Mouse (Mus musculus) CH12.LX (cell line): ENCODE measurements at regions not wholly inside any gene's neighbourhood (a gene's known extent, or its start where the extent isn't known, plus 50 kb on each side); places are given as distances from the start of the nearest gene placed in this dataset.

Experiments
- DNase-seq: peaks from one replicate; pipeline ENCODE4 v3.0.0-alpha.2; 2013; ENCODE audit errors: extremely low read depth
- H3K27ac ChIP-seq: 2 replicates; pipeline ENCODE4 v1.5.1; 2012; ENCODE audit warnings: low read depth, mild to moderate bottlenecking, control low read depth, moderate library complexity; ENCODE audit not compliant: insufficient read depth
- H3K27me3 ChIP-seq: replicated peaks from 2 replicates; pipeline ENCODE3; 2012; ENCODE audit warnings: inconsistent platforms
- H3K36me3 ChIP-seq, 2 experiments: replicated peaks in 1 of 2; 2 replicates each; pipeline versions ENCODE3 to v1.6.1; 2012; ENCODE audit warnings: inconsistent platforms in 1 of 2, low read length in 1 of 2, mild to moderate bottlenecking in 1 of 2, mixed read lengths in 1 of 2, moderate library complexity in 1 of 2; ENCODE audit not compliant: control insufficient read depth in 1 of 2, insufficient read depth in 1 of 2
- H3K4me1 ChIP-seq, 2 experiments: 2 replicates each; pipeline ENCODE4 v1.6.1; 2012; ENCODE audit warnings: inconsistent platforms in 1 of 2, moderate library complexity in 1 of 2; ENCODE audit not compliant: insufficient read depth in 2 of 2, control insufficient read depth in 1 of 2
- H3K4me2 ChIP-seq: 2 replicates; pipeline ENCODE4 v1.6.1; 2012; ENCODE audit warnings: low read depth, mild to moderate bottlenecking, control low read depth; ENCODE audit not compliant: poor library complexity, insufficient read depth, severe bottlenecking
- H3K4me3 ChIP-seq, 3 experiments: fragments of 150-350 bp in 1 of 3; sonication (generic) in 1 of 3; replicated peaks in 1 of 3; 2 replicates each; pipeline versions ENCODE3 to v1.5.1; 2011 to 2012; ENCODE audit warnings: low read depth in 2 of 3, low read length in 2 of 3, mild to moderate bottlenecking in 2 of 3, moderate library complexity in 2 of 3, control low read depth in 1 of 3, improper control_type of control experiment in 1 of 3, inconsistent platforms in 1 of 3, mixed read lengths in 1 of 3; ENCODE audit not compliant: poor library complexity in 1 of 3
- H3K79me2 ChIP-seq: replicated peaks from 2 replicates; pipeline ENCODE4 v1.6.1; 2012; ENCODE audit warnings: mild to moderate bottlenecking, moderate library complexity; ENCODE audit not compliant: control insufficient read depth, poor library complexity, insufficient read depth, severe bottlenecking; ENCODE audit errors: extremely low read depth
- H3K9ac ChIP-seq: 2 replicates; pipeline ENCODE4 v1.6.1; 2012; ENCODE audit warnings: low read depth, mild to moderate bottlenecking, control low read depth, moderate library complexity; ENCODE audit not compliant: insufficient read depth
- H3K9me3 ChIP-seq: replicated peaks from 2 replicates; pipeline ENCODE3; 2012; ENCODE audit warnings: low read length, inconsistent platforms, mixed read lengths
- CHD2 ChIP-seq: IDR thresholded peaks from 2 replicates; pipeline ENCODE4 v1.6.1; 2011; ENCODE audit warnings: low read length, improper control_type of control experiment
- CTCF ChIP-seq, 2 experiments: IDR thresholded peaks in 1 of 2; conservative IDR thresholded peaks in 1 of 2; 2 replicates each; pipeline ENCODE4 v1.5.1; 2011 to 2012; ENCODE audit warnings: low read depth in 2 of 2, low read length in 2 of 2, improper control_type of control experiment in 1 of 2, inconsistent platforms in 1 of 2, mild to moderate bottlenecking in 1 of 2, moderate library complexity in 1 of 2
- E2F4 ChIP-seq: IDR thresholded peaks from 2 replicates; pipeline ENCODE4 v1.6.1; 2011; ENCODE audit warnings: low read depth, low read length, improper control_type of control experiment; ENCODE audit not compliant: insufficient replicate concordance
- ELF1 ChIP-seq: IDR thresholded peaks from 2 replicates; pipeline ENCODE4 v1.6.1; 2014; ENCODE audit warnings: low read depth, mild to moderate bottlenecking, inconsistent platforms, low read length, improper control_type of control experiment
- EP300 ChIP-seq: IDR thresholded peaks from 2 replicates; pipeline ENCODE4 v1.6.1; 2011; ENCODE audit warnings: low read length, improper control_type of control experiment
- ETS1 ChIP-seq: conservative IDR thresholded peaks from 2 replicates; pipeline ENCODE4 v1.6.1; 2012; ENCODE audit warnings: low read depth, mild to moderate bottlenecking, inconsistent platforms, low read length, improper control_type of control experiment, moderate library complexity
- HCFC1 ChIP-seq: IDR thresholded peaks from 2 replicates; pipeline ENCODE4 v1.6.1; 2012; ENCODE audit warnings: low read depth, mild to moderate bottlenecking, inconsistent platforms, low read length, improper control_type of control experiment
- IRF4 ChIP-seq: IDR thresholded peaks from 2 replicates; pipeline ENCODE4 v1.6.1; 2014; ENCODE audit warnings: low read depth, mild to moderate bottlenecking, inconsistent platforms, low read length, improper control_type of control experiment
- JUN ChIP-seq: IDR thresholded peaks from 2 replicates; pipeline ENCODE4 v1.6.1; 2011; ENCODE audit warnings: low read depth, mild to moderate bottlenecking, low read length, improper control_type of control experiment, moderate library complexity; ENCODE audit not compliant: insufficient read depth
- JUND ChIP-seq: conservative IDR thresholded peaks from 2 replicates; pipeline ENCODE4 v1.6.1; 2011; ENCODE audit warnings: low read depth, low read length, improper control_type of control experiment
- KAT2A ChIP-seq: IDR thresholded peaks from 2 replicates; pipeline ENCODE4 v1.6.1; 2012; ENCODE audit warnings: low read length, improper control_type of control experiment, inconsistent platforms; ENCODE audit not compliant: insufficient replicate concordance
- MAX ChIP-seq: IDR thresholded peaks from 2 replicates; pipeline ENCODE4 v1.6.1; 2011; ENCODE audit warnings: low read length, improper control_type of control experiment
- MAZ ChIP-seq: IDR thresholded peaks from 2 replicates; pipeline ENCODE4 v1.6.1; 2012; ENCODE audit warnings: low read depth, mild to moderate bottlenecking, inconsistent platforms, low read length, improper control_type of control experiment, moderate library complexity
- MEF2A ChIP-seq: IDR thresholded peaks from 2 replicates; pipeline ENCODE4 v1.6.1; 2014; ENCODE audit warnings: low read depth, mild to moderate bottlenecking, inconsistent platforms, low read length, improper control_type of control experiment, borderline replicate concordance
- MYC ChIP-seq: IDR thresholded peaks from 2 replicates; pipeline ENCODE4 v1.6.1; 2011; ENCODE audit warnings: low read depth, mild to moderate bottlenecking, improper control_type of control experiment, low read length
- NELFE ChIP-seq: IDR thresholded peaks from 2 replicates; pipeline ENCODE4 v1.6.1; 2011; ENCODE audit warnings: low read depth, low read length, improper control_type of control experiment
- RAD21 ChIP-seq: IDR thresholded peaks from 2 replicates; pipeline ENCODE4 v1.6.1; 2011; ENCODE audit warnings: low read depth, mild to moderate bottlenecking, low read length, improper control_type of control experiment, moderate library complexity
- RCOR1 ChIP-seq: conservative IDR thresholded peaks from 2 replicates; pipeline ENCODE4 v1.6.1; 2012; ENCODE audit warnings: low read depth, mild to moderate bottlenecking, inconsistent platforms, low read length, improper control_type of control experiment
- SIN3A ChIP-seq: IDR thresholded peaks from 2 replicates; pipeline ENCODE4 v1.6.1; 2012; ENCODE audit warnings: low read length, improper control_type of control experiment, inconsistent platforms
- SMC3 ChIP-seq: IDR thresholded peaks from 2 replicates; pipeline ENCODE4 v1.6.1; 2011; ENCODE audit warnings: low read depth, low read length, improper control_type of control experiment
- TBP ChIP-seq: conservative IDR thresholded peaks from 2 replicates; pipeline ENCODE4 v1.6.1; 2011; ENCODE audit warnings: low read depth, low read length, improper control_type of control experiment
- TCF12 ChIP-seq: IDR thresholded peaks from 2 replicates; pipeline ENCODE4 v1.6.1; 2014; ENCODE audit warnings: low read depth, mild to moderate bottlenecking, inconsistent platforms, low read length, improper control_type of control experiment
- UBTF ChIP-seq: IDR thresholded peaks from 2 replicates; pipeline ENCODE4 v1.6.1; 2012; ENCODE audit warnings: low read depth, mild to moderate bottlenecking, inconsistent platforms, low read length, improper control_type of control experiment, moderate library complexity
- USF1 ChIP-seq: IDR thresholded peaks from 2 replicates; pipeline ENCODE4 v1.6.1; 2014; ENCODE audit warnings: low read depth, mild to moderate bottlenecking, inconsistent platforms, low read length, improper control_type of control experiment
- ZC3H11A ChIP-seq: IDR thresholded peaks from 2 replicates; pipeline ENCODE4 v1.6.1; 2012; ENCODE audit warnings: low read depth, mild to moderate bottlenecking, inconsistent platforms, low read length, improper control_type of control experiment
- ZKSCAN1 ChIP-seq: IDR thresholded peaks from 2 replicates; pipeline ENCODE4 v1.6.1; 2012; ENCODE audit warnings: low read depth, inconsistent platforms, low read length, improper control_type of control experiment, borderline replicate concordance
- ZNF384 ChIP-seq: IDR thresholded peaks from 2 replicates; pipeline ENCODE4 v1.6.1; 2012; ENCODE audit warnings: low read depth, low read length, improper control_type of control experiment, inconsistent platforms
- dilution Hi-C: fragments of 300-500 bp; cut with MboI; formaldehyde crosslinking; loops from 2 replicates; pipeline ENCODE4 v1.14.3; 2020; ENCODE audit warnings: low sequenced_read_pairs; ENCODE audit not compliant: extremely low pct_unique_long_range_greater_than_20kb, extremely low pct_ligation_motif_present
- in situ Hi-C: fragments of 300-500 bp; cut with MboI; formaldehyde crosslinking; loops from 3 replicates; pipeline ENCODE4 v1.14.3; 2019; ENCODE audit warnings: low sequenced_read_pairs, low pct_ligation_motif_present, low pct_unique_long_range_greater_than_20kb, mixed read lengths

GRCm38 (mm10) chr10:19187084-19187615 lies 169.2 kb upstream of the Olig3 start:
- in situ Hi-C loops, result loop anchor here (5.0 to 10.0 kb wide), 3 partner anchors 170 to 270 kb away; partner anchors contain the start of gene Tnfaip3
- H3K27me3 ChIP-seq, result no peaks in the 10 kb centered on the region
- no peak for DNase-seq
- no peaks in the 10 kb centered on the region for H3K79me2 ChIP-seq
- no peak overlapping the region for H3K27ac ChIP-seq
- H3K4me3 ChIP-seq, result no peak overlapping the region
- no peak overlapping the region for H3K9ac ChIP-seq
- dilution Hi-C loops, result no loop called here
- peak overlapping the region; percentile 55 for H3K4me2 ChIP-seq
- TF ChIP-seq UBTF, result no peak
- no peak for TF ChIP-seq SIN3A
- TF ChIP-seq E2F4, result no peak
- TF ChIP-seq KAT2A, result no peak
- no peak for TF ChIP-seq MAX
- TF ChIP-seq RCOR1, result no peak
- no peak for TF ChIP-seq RAD21
- H3K36me3 ChIP-seq, result no peaks in the 10 kb centered on the region
- peaks cover 16 to 58% of the 10 kb centered on the region in 2 experiments for H3K4me1 ChIP-seq
- H3K9me3 ChIP-seq, result peaks cover 4% of the 10 kb centered on the region

- peaks cover 4% of the 10 kb centered on the region for H3K9me3 ChIP-seq
- in situ Hi-C loops, result loop anchor here (5.0 to 10.0 kb wide), 3 partner anchors 169 to 269 kb away; partner anchors contain the start of gene Tnfaip3
- dilution Hi-C loops, result no loop called here
- peak overlapping the region; percentile 39 to 49 (median 42) for H3K4me3 ChIP-seq
- peak overlapping the region; percentile 75 for H3K9ac ChIP-seq
- DNase-seq, result peak; percentile 76
- no peaks in the 10 kb centered on the region for H3K79me2 ChIP-seq
- peaks cover 16 to 55% of the 10 kb centered on the region in 2 experiments for H3K4me1 ChIP-seq
- H3K27ac ChIP-seq, result no peak overlapping the region; the same call in 1 of the 2 replicates
- H3K36me3 ChIP-seq, result no peaks in the 10 kb centered on the region
- H3K4me2 ChIP-seq, result peak overlapping the region; percentile 99
- H3K27me3 ChIP-seq, result no peaks in the 10 kb centered on the region
- peak; percentile 58 for TF ChIP-seq EP300
- TF ChIP-seq RCOR1, result no peak
- TF ChIP-seq MYC, result 0 out of 2 replicates have a peak, but pooled peaks have one; percentile 20
- no peak for TF ChIP-seq KAT2A
- TF ChIP-seq TCF12, result peak; percentile 42; the same call in 1 of the 2 replicates
- 0 out of 2 replicates have a peak, but pooled peaks have one; percentile 75 for TF ChIP-seq MAZ
- TF ChIP-seq TBP, result 0 out of 2 replicates have a peak, but pooled peaks have one; percentile 32
- peak; percentile 79 for TF ChIP-seq ETS1
- TF ChIP-seq IRF4, result peak; percentile 67
- TF ChIP-seq ZKSCAN1, result no peak
- no peak for TF ChIP-seq USF1
- TF ChIP-seq SIN3A, result peak; percentile 91
- TF ChIP-seq CHD2, result 0 out of 2 replicates have a peak, but pooled peaks have one; percentile 58
- TF ChIP-seq ZNF384, result no peak
- TF ChIP-seq JUN, result peak; percentile 100
- peak; percentile 100 for TF ChIP-seq JUND
- peak; percentile 66; the same call in 1 of the 2 replicates for TF ChIP-seq MEF2A
- peak; percentile 30; the same call in 1 of the 2 replicates for TF ChIP-seq NELFE
- TF ChIP-seq CTCF (conservative IDR thresholded peaks at IDR 0.05 in 1 of 2, IDR thresholded peaks at IDR 0.05 in 1 of 2; ENCODE audit: low read depth in 2 of 2, low read length in 2 of 2), result peak; percentile 87 to 89
- TF ChIP-seq SMC3, result peak; percentile 83
- peak; percentile 40 for TF ChIP-seq ZC3H11A
- peak; percentile 96 for TF ChIP-seq RAD21
- TF ChIP-seq ELF1, result peak; percentile 74
- no peak for TF ChIP-seq UBTF
- TF ChIP-seq HCFC1, result peak; percentile 45; the same call in 1 of the 2 replicates
Observed at GRCm38 (mm10) chr10:19185790-19186581, 170.3 kb upstream of the Olig3 start.
